10 mouse cellular contexts compared by ENCODE assay signal in genomic region chr14:20481211-20481610, GRCm38 (mm10). TPM values are rescaled to one million over a fixed set of nuclear protein-coding genes. Genes with fewer than 3 reads are reported as not detected.
DNase-seq lines count a peak whose midpoint lies in the region; ATAC-seq lines count a peak whose summit lies in the region.
"Had no signal": no experiment of that assay in that cellular context is flagged by ENCODE, and none has a peak within 500 bp of the region (broad histone marks: within the 10 kb centered on the region; RNA-seq: fewer than 3 reads in every experiment).

No protein-coding gene starts in this region.

- no peak for ATAC-seq in neural tube, embryonic 15.5 days (ENCODE audit: low FRiP score)
- no peak for ATAC-seq in hindbrain, embryonic 13.5 days (ENCODE audit: low FRiP score)

- no peak overlapping the region for H3K9ac ChIP-seq in neural tube, embryonic 15.5 days (replicated peaks)
- H3K9ac ChIP-seq in hindbrain, embryonic 13.5 days = no peak overlapping the region
- H3K9ac ChIP-seq: embryonic facial prominence, embryonic 13.5 days; limb, embryonic 12.5 days had no signal

- no peak overlapping the region for H3K4me2 ChIP-seq in neural tube, embryonic 15.5 days
- no peak overlapping the region for H3K4me2 ChIP-seq in hindbrain, embryonic 13.5 days
- H3K4me2 ChIP-seq: embryonic facial prominence, embryonic 13.5 days; limb, embryonic 12.5 days had no signal

- H3K27ac ChIP-seq in neural tube, embryonic 15.5 days (replicated peaks) = no peak overlapping the region
- H3K27ac ChIP-seq in hindbrain, embryonic 13.5 days = no peak overlapping the region
- H3K27ac ChIP-seq: embryonic facial prominence, embryonic 13.5 days had no signal

- H3K36me3 ChIP-seq in neural tube, embryonic 15.5 days = peaks cover 14% of the 10 kb centered on the region; the same call in 1 of the 2 replicates
- peaks cover 17% of the 10 kb centered on the region for H3K36me3 ChIP-seq in hindbrain, embryonic 13.5 days

- no peaks in the 10 kb centered on the region for H3K9me3 ChIP-seq in neural tube, embryonic 15.5 days (replicated peaks)
- no peaks in the 10 kb centered on the region for H3K9me3 ChIP-seq in hindbrain, embryonic 13.5 days
- H3K9me3 ChIP-seq: embryonic facial prominence, embryonic 13.5 days; limb, embryonic 12.5 days had no signal

- peak; percentile 24 for DNase-seq in embryo, embryonic 10 days (ENCODE audit: low spot score)
- no peak for DNase-seq in embryo, embryonic 9.5 days (ENCODE audit: extremely low spot score)
- peak; percentile 73 for DNase-seq in A20 (ENCODE audit: low read depth, low spot score)
- peak; percentile 70 for DNase-seq in c-Kit-positive CD71-positive TER-119-positive erythroid progenitor cells, embryonic 14.5 days (ENCODE audit: low spot score)
- DNase-seq in lung, postnatal 4 days = peak; percentile 36 to 39
- no peak for DNase-seq in urinary bladder, postnatal 36 days (ENCODE audit: low spot score in 2 of 2)

- WGBS in neural tube, embryonic 15.5 days = 17% methylated on average over 5 of the region's 5 CpGs
- WGBS in hindbrain, embryonic 13.5 days = 24% methylated on average over 5 of the region's 5 CpGs

- H3K4me1 ChIP-seq in neural tube, embryonic 15.5 days = peaks cover 9% of the 10 kb centered on the region
- peaks cover 8% of the 10 kb centered on the region; the same call in 1 of the 2 replicates for H3K4me1 ChIP-seq in hindbrain, embryonic 13.5 days (replicated peaks)

- H3K27me3 ChIP-seq in neural tube, embryonic 15.5 days (replicated peaks) = no peaks in the 10 kb centered on the region
- peaks cover 9% of the 10 kb centered on the region; the same call in 1 of the 2 replicates for H3K27me3 ChIP-seq in hindbrain, embryonic 13.5 days
- H3K27me3 ChIP-seq: embryonic facial prominence, embryonic 13.5 days; limb, embryonic 12.5 days had no signal

- no peak overlapping the region for H3K4me3 ChIP-seq in neural tube, embryonic 15.5 days (replicated peaks)
- H3K4me3 ChIP-seq in hindbrain, embryonic 13.5 days = no peak overlapping the region
- H3K4me3 ChIP-seq: embryonic facial prominence, embryonic 13.5 days; limb, embryonic 12.5 days had no signal

RNA-seq across cellular contexts. Expression of gene Anxa7, which starts 1.3 kb away (rescaled TPM):
- polyA plus RNA-seq in neural tube, embryonic 15.5 days (2015; fragmentation: Nextera tagmentation; extraction: Ambion mirVana) = 18.0 and 29.8 TPM in 2 replicates
- 11.7 and 13.2 TPM in 2 replicates for polyA plus RNA-seq in hindbrain, embryonic 13.5 days (2015; fragmentation: Nextera tagmentation; extraction: Ambion mirVana)

RNA-seq across cellular contexts. Expression of gene Mss51, which starts 15.5 kb away (rescaled TPM):
- 0.40 and 0.73 TPM in 2 replicates for polyA plus RNA-seq in neural tube, embryonic 15.5 days (2015; fragmentation: Nextera tagmentation; extraction: Ambion mirVana)
- 0.41 and 0.82 TPM in 2 replicates for polyA plus RNA-seq in hindbrain, embryonic 13.5 days (2015; fragmentation: Nextera tagmentation; extraction: Ambion mirVana)

RNA-seq across cellular contexts. Expression of gene Cfap70, which starts 29.2 kb away (rescaled TPM):
- 0.96 and 1.3 TPM in 2 replicates for polyA plus RNA-seq in neural tube, embryonic 15.5 days (2015; fragmentation: Nextera tagmentation; extraction: Ambion mirVana)
- 1.0 and 2.2 TPM in 2 replicates for polyA plus RNA-seq in hindbrain, embryonic 13.5 days (2015; fragmentation: Nextera tagmentation; extraction: Ambion mirVana)

Comparison
In these comparisons a context has a peak if more than half of its experiments do, and no peak if none do; other contexts are left out.
1. DNase-seq: peak in embryo, embryonic 10 days (single experiment), A20 (single experiment), c-Kit-positive CD71-positive TER-119-positive erythroid progenitor cells, embryonic 14.5 days (single experiment) and lung, postnatal 4 days (2 of 2); none in embryo, embryonic 9.5 days (single experiment) and urinary bladder, postnatal 36 days (0 of 2).